Mouse (Mus musculus) brown adipose tissue, adult 24 weeks (tissue): ENCODE results near the gene Tmem30c. TPM values are rescaled to one million over a fixed set of nuclear protein-coding genes. Genes with fewer than 3 reads are reported as not detected.

Experiments used
- H3K27ac ChIP-seq: fragments of 200-500 bp; replicated peaks from 2 replicates; pipeline ENCODE4 v1.5.1; 2012; ENCODE audit warnings: low read depth, mild to moderate bottlenecking, low read length
- H3K4me1 ChIP-seq: fragments of 200-500 bp; 2 replicates; pipeline ENCODE4 v1.6.1; 2012; ENCODE audit warnings: low read length, mixed read lengths; ENCODE audit not compliant: control insufficient read depth, insufficient read depth, insufficient read length
- H3K4me3 ChIP-seq: fragments of 200-500 bp; 2 replicates; pipeline ENCODE4 v1.5.1; 2012; ENCODE audit warnings: low read depth, mild to moderate bottlenecking, low read length, moderate library complexity; ENCODE audit not compliant: insufficient read depth
- polyA plus RNA-seq: library from polyadenylated mRNA; stranded (reverse); fragments of >200 nt; gene quantifications from 2 replicates; pipeline ENCODE4 v1.2.4, GENCODE M21; 2012; ENCODE audit not compliant: missing spikeins, insufficient read depth, insufficient read length

Gene Tmem30c
- polyA plus RNA-seq, 1 experiment = not detected

DNA sequence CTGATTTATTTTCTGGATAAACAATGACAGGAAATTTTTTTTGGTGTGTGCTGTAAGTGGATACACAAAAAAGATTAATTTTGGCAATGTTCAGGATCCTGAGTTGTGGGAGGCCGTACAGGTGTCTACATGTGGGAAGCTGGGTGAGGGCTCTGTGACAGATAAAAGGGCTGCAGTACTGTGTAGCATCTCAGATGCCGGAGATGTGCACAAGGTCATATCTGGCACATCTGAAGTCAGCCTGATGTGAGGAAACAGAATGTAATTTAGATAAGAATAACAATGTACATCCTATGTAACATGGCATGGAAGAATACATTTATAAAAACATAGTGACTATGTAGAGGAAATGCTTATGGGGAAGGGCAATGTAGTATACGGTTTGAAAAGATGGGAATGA, 20.8 kb upstream of the Tmem30c start:
- no peak overlapping the region for H3K4me3 ChIP-seq
- no peak overlapping the region for H3K27ac ChIP-seq
- peaks cover 14% of the 10 kb centered on the region for H3K4me1 ChIP-seq

DNA sequence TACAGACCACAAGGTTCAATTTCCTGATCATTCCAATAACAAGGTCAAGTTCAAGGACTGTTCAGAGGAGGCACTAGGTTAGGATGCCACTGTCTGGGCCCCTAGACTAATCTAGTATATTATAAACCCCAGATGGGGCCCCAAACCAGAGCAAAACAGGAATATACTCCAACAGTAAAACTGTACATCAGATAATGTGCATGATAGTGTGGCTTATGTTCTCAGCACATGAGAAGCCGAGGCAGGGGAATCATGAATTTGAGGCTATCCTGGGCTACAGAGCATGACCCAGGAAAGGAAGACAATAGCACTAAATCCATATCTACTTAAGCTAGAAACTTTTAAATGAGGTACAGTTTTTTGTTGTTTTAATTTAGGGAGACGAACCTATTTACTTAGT, 19.5 kb upstream of the Tmem30c start:
- Histone ChIP-seq H3K27ac (no peak overlapping the region), H3K4me3 (no peak overlapping the region)

DNA sequence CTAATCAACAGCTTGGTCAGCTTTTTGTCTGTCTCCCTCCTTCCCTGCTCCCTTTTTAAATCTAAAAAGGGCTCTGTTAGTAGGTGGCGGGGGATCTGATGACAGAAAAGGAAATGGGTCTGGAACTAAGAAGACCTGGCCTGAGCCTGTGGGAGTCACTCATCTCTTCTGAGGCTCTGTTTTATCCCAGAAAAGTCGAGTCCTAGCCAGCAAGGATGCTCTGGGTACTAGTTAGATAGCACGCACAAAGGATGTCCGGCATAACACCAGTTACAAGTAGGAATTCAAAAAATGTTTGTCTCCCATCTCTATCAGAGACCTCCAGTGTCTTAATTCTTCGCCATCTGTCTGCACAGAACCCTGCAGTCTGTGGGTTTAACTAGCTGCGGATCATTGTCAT, 12.8 kb upstream of the Tmem30c start:
- Histone ChIP-seq H3K27ac (no peak overlapping the region), H3K4me3 (no peak overlapping the region)

More for the DNA sequence above, 19.5 kb upstream of the Tmem30c start:
- peaks cover 3% of the 10 kb centered on the region for H3K4me1 ChIP-seq

DNA sequence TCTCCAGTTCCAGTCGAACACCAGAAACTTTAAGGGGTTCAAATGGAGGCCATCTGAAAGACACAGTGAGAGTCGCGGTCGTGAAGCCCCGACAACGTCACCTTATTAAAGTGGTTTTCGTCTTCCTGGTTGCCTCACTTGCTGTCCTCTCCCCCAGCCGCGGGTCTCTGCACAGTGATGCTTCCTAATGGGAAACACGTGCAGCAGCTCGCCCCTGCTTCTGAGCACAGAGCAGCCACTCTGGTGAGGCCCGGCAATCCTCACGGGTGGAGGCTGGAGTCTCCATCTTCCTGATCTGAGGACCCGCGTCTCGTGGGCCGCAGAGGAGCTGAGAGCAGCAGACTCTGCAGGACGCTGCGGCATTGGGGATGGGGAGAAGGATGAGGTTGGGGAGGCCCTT, 11.1 kb upstream of the Tmem30c start:
- no peaks in the 10 kb centered on the region for H3K4me1 ChIP-seq
- H3K4me3 ChIP-seq = no peak overlapping the region
- no peak overlapping the region for H3K27ac ChIP-seq

More for the DNA sequence above, 12.8 kb upstream of the Tmem30c start:
- H3K4me1 ChIP-seq = no peaks in the 10 kb centered on the region

DNA sequence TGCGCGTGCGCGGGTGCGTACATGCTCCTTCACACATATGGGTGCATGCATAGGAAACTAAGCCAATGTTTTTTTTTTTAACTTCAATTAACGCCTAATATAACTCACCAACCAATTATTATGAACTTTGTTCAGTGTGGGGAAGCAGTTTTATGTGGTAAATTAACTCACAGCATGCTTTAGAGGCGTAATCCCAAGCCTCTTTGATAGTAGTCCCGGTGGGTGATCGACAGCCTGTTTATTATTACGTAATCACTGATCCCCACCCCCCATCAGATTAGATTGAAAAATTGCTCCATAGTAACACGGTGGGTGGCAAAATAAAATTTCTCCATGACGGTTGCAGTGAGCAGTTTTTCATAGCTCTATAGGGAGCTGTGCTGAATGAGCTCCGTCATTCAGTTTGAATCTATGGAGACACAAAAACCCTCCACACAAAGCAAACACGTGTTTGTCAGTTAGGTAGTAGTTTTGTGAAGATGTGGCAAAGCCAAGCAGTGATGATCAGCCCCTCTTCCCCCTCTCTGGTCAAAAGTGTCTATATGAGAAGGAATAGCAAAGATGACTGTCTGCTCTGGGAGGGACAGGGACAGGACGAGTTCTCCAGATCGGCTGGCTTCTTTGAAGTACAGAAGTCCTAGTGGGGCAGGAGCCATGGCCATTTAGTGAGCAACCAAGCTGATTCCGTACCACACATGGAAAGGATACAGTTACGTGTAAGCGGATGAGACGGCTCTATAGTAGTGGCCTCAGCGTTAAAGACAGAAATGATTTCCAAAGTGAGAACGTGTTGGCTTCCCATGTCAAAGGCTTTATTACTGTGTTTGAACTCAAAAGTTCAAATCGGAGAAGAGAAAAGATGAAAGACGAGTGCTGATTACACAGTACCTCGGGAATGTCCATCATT, 10.4 kb upstream of the Tmem30c start:
- Histone ChIP-seq H3K4me1 (no peaks in the 10 kb centered on the region), H3K27ac (no peak overlapping the region), H3K4me3 (no peak overlapping the region)

DNA sequence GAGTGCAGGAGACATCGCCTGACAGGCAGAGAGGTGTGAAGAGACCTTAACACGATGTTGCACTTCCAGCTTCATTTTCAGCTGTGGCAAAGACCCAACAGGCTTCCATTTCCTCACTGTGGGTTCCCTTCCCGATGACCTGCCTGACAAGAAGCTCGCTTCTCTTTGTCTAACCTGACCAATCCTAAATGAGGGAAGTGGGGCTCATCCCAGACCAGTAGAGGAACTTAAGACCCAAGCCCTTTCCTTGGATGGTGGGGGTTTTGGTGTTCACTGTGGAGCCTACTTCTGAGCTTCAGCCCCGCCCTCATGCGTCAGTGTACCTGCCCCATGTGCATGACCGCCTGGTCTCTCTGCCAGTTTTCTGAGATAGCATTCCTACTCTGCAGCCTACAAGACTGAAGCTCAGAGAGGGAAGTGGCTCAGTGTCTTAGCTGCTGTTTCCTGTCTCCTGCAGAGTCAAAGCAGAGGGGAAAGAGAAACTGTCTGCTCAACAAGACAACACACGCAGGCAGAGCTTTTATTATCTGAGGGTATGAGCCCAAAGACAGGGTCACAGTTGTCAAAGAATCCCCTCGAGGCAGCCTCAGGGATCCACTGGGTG, 8.9 kb upstream of the Tmem30c start:
- no peak overlapping the region for H3K4me3 ChIP-seq
- H3K27ac ChIP-seq = 0 out of 2 replicates have a peak overlapping the region, but pooled peaks have one; percentile 7
- H3K4me1 ChIP-seq = no peaks in the 10 kb centered on the region

DNA sequence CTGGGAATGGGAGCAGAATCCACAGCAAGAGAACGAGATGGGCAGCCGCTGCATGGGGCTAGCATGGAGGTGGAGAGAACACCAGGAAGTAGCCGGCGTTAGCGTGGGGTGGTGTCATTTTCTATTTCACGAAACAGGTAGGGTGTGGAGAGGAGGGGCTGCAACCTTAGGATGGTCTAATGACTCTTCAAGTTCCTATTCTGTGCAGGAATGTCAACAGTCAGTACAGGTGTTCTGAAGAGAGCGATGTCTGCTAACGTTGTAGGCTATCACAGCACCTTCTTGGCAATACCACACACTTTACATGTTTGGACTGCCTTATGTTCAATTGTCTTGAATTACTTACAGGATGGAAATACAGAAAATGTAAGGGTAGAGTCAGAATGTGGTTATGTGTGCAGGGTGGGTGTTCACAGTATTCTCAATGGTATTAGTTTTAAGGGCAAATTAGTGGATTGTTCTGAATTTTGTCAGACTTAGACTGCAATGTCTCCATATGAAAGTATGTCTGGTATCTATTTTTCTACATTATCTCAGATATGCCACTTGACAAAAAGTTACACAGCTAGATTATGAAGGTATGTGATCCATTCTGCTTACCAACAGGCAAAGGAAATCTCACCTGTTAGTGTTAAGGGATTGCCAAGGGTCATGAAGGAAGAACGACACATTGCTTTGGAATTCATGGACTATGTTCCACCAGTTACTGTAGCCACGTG, 2.7 kb upstream of the Tmem30c start:
- no peak overlapping the region for H3K4me3 ChIP-seq
- H3K27ac ChIP-seq = no peak overlapping the region
- no peaks in the 10 kb centered on the region for H3K4me1 ChIP-seq

DNA sequence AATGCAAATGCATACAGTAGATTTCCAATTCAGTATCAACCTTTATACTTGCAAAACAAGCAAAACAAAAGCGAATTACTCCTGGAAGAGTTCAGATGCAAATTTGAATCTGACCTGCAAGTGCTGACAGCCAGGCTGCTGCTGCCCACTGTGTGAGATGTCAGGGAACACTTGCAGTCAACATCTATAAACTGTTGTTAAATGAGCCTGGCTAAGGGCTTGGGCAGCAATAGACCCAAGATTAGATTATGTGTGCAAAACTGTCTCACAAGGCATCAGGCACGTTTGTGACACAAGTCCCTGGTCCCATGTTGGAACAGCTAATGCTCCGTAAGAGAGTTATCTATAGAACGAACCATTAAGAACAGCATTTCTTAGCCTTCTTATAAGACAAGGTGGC, 369 bp downstream of the Tmem30c start:
- H3K4me1 ChIP-seq = no peaks in the 10 kb centered on the region
- H3K4me3 ChIP-seq = no peak overlapping the region
- H3K27ac ChIP-seq = no peak overlapping the region

DNA sequence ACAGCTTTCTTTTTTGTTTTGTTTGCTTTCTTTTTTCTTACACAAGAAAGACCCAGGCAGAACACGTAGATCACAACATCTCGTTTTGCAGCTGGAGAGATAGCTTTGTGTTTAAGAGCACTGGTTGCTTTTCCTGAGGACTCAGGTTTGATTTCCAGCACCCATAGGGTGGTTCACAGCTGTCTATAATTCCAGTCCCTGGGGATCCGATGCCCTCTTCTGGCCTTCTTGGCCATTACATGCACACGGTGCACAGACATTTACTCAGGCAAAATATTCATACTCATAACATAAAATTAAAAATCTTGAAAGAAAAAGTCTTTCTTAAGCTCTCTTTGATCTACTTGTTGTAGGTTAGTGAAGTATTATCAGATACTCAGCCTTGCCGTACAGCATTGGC, 969 bp downstream of the Tmem30c start:
- Histone ChIP-seq H3K4me1 (no peaks in the 10 kb centered on the region), H3K4me3 (no peak overlapping the region), H3K27ac (no peak overlapping the region)

DNA sequence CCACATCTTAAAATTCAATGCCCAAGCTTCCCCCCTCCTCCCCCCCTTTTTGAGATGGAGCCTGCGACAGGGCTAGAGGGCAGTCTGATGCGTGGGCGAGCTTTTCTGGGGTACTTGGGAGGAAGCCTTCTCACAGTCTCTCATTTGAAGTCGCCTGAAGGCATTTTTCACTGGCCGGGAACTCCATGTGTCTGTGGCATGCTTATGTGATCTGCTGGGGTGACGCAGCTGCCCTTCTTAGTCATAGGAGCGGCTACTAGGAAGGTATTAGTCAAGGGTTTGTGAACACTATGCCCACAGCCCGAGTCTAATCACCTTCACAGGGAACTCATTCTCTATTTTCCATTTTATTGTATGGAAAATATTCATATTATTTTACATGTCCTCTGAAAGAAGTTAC, 11.2 kb downstream of the Tmem30c start:
- Histone ChIP-seq H3K4me1 (no peaks in the 10 kb centered on the region; the same call in 1 of the 2 replicates), H3K27ac (no peak overlapping the region), H3K4me3 (no peak overlapping the region)

DNA sequence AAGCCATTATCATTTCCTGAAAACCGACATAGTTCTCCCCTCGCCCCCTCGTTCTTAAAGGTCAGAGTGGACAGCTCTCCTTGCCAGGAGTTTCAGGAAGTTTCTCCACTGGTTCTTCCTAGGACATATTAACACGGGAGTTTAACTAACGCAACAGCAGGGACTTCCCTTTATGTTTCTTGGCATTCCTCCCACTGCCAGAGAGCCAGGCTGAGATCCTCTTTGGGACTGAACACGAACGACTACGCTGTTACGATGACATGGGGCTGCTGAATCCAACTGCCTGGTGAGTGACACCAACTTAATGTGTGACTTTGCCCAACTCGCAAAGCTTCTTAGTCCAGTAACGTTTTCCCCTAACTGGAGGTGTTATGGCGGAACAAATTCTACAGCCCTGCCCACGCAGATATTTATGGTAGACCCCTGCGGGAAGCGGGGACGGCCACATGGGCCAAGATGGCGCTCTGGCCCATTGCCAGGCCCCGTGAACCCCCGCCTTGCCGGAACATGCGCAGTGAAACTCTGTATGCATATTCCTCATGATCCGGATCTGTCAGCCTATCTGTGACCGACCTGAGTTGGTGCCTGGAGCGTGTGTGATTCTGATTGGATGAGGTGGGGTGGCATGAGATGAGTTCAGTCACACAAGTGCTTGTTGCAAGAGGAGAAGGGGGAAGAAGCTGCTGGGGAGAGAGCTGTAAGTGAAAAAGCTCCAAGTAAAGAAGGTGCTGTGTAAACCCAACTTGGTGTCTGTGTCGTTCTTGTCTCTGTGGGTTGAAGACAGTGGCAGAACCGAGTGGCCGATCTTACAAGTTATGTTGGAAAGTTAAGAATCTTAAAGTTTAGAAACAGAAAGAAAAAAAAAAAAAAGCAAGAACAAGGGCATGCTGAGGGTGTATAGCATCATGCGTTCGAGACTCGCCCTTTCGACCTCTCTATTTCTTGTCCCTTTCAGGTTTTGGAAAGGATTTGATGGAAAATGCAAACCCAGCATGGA, 12.1 kb downstream of the Tmem30c start:
- Histone ChIP-seq H3K4me1 (no peaks in the 10 kb centered on the region; the same call in 1 of the 2 replicates), H3K4me3 (no peak overlapping the region)

DNA sequence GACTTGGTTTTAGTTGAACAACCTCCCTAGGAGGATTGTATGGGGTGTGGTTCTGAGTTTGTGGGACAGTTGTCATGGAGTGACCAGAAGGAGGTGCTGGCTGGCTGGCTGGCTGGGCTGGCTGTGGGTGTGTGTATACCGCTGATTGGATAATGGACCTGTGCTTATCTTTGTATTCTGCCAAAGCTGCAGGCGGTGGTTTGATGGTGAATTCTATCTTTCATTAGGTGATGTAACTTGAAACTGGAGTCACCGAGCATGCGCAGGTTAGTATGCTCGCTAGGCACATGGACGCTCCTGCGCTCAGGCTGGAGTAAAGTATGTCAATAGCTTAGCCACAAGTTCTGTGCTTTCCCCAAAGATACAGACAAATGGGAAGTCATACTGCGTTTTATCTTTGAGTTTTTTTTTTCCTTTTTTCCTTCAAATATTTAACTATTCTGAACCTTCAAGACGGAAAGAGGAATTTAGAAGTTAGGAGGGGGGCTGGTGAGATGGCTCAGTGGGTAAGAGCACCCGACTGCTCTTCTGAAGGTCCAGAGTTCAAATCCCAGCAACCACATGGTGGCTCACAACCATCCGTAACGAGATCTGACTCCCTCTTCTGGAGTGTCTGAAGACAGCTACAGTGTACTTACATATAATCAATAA, 13.6 kb downstream of the Tmem30c start:
- Histone ChIP-seq H3K4me3 (no peak overlapping the region), H3K4me1 (no peaks in the 10 kb centered on the region; the same call in 1 of the 2 replicates)

More for the DNA sequence above, 12.1 kb downstream of the Tmem30c start:
- H3K27ac ChIP-seq = no peak overlapping the region

DNA sequence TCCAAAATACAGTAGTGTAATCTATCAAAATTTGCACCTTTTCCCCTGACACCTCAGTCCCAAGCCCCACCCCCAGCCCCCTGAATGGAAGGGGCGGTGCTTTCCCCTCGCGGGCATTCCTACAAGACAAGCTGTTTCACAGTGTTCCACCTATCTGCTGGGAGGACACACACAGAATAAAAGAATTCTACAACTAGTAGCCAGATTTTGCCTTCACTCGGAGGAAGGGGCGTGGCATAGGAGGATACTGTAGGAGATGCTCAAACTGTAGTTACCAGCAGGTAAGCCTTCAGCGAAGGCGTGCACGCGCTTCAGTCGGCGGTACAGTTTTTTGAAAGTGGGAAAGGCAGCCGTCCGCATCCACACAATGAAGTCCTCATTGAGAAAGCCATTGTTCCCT, 22.9 kb downstream of the Tmem30c start:
- no peaks in the 10 kb centered on the region for H3K4me1 ChIP-seq

More for the DNA sequence above, 13.6 kb downstream of the Tmem30c start:
- H3K27ac ChIP-seq = no peak overlapping the region

More for the DNA sequence above, 22.9 kb downstream of the Tmem30c start:
- H3K27ac ChIP-seq = no peak overlapping the region
- H3K4me3 ChIP-seq = no peak overlapping the region
